Mouse (Mus musculus): ENCODE measurements around the gene Kri1.
"Not testable (repeated sequence)": the region's sequence is repeated elsewhere in the genome, so short reads cannot be mapped to it uniquely, and the experiment has no call there.

Kri1 gene

GRCm38 (mm10) chr9:21287571-21288402, at the start of gene Kri1:
Gene Kri1 (minus strand): TSS chr9:21287969.
- DNase-seq = peak; percentile 99

- DNase-seq = no peak
Measured at GRCm38 (mm10) chr9:21336491-21336890, 48.7 kb upstream of the Kri1 start.

- no peak for DNase-seq
Measured at GRCm38 (mm10) chr9:21335391-21335790, 47.6 kb upstream of the Kri1 start.

- DNase-seq = no peak
Measured at GRCm38 (mm10) chr9:21334747-21335146, 47.0 kb upstream of the Kri1 start.

GRCm38 (mm10) chr9:21333523-21333922, 45.8 kb upstream of the Kri1 start:
- no peak for DNase-seq

- no peak for DNase-seq
Measured at GRCm38 (mm10) chr9:21332161-21333061, 44.6 kb upstream of the Kri1 start.

- DNase-seq = no peak
Measured at GRCm38 (mm10) chr9:21331365-21332140, 43.8 kb upstream of the Kri1 start.

GRCm38 (mm10) chr9:21329699-21330289, 42.0 kb upstream of the Kri1 start:
- no peak for DNase-seq

GRCm38 (mm10) chr9:21329041-21329440, 41.3 kb upstream of the Kri1 start:
- no peak for DNase-seq

- no peak for DNase-seq
Measured at GRCm38 (mm10) chr9:21328041-21328440, 40.3 kb upstream of the Kri1 start.

GRCm38 (mm10) chr9:21327569-21327968, 39.8 kb upstream of the Kri1 start:
- no peak for DNase-seq

- no peak for DNase-seq
Measured at GRCm38 (mm10) chr9:21324269-21324668, 36.5 kb upstream of the Kri1 start.

- not testable (repeated sequence) for DNase-seq
Measured at GRCm38 (mm10) chr9:21322917-21323297, 35.1 kb upstream of the Kri1 start.

- DNase-seq = no peak
Measured at GRCm38 (mm10) chr9:21322211-21322916, 34.6 kb upstream of the Kri1 start.

- DNase-seq = no peak
Measured at GRCm38 (mm10) chr9:21321513-21321835, 33.7 kb upstream of the Kri1 start.

- peak; percentile 93 for DNase-seq
Measured at GRCm38 (mm10) chr9:21320619-21321512, 33.1 kb upstream of the Kri1 start, which contains the start of gene Slc44a2. Gene Slc44a2 (plus strand): TSS chr9:21320698.

GRCm38 (mm10) chr9:21320280-21320618, 32.5 kb upstream of the Kri1 start:
- DNase-seq = no peak

GRCm38 (mm10) chr9:21319503-21319902, 31.7 kb upstream of the Kri1 start:
- DNase-seq = no peak

GRCm38 (mm10) chr9:21318792-21319191, 31.0 kb upstream of the Kri1 start:
- DNase-seq = no peak

- DNase-seq = no peak
Measured at GRCm38 (mm10) chr9:21316696-21317095, 28.9 kb upstream of the Kri1 start.

GRCm38 (mm10) chr9:21315421-21315820, 27.7 kb upstream of the Kri1 start:
- no peak for DNase-seq

All from retina, postnatal 1 day (tissue).